Mouse (Mus musculus) MEL (cell line): ENCODE data around the gene A530016L24Rik.

Experiments used
- GABPA ChIP-seq: IDR thresholded peaks from 2 replicates; pipeline ENCODE4 v1.6.1; 2012; ENCODE audit warnings: low read depth, mild to moderate bottlenecking, inconsistent platforms, low read length, improper control_type of control experiment, moderate library complexity
- POLR2A ChIP-seq, 2 experiments: IDR thresholded peaks; 2 replicates each; pipeline ENCODE4 v1.6.1; 2011 to 2012; ENCODE audit warnings: low read length in 2 of 2, mild to moderate bottlenecking in 2 of 2, control low read depth in 1 of 2, improper control_type of control experiment in 1 of 2, low read depth in 1 of 2, moderate library complexity in 1 of 2; ENCODE audit not compliant: control insufficient read depth in 1 of 2, insufficient read depth in 1 of 2, poor library complexity in 1 of 2
- POLR2AphosphoS2 ChIP-seq: IDR thresholded peaks from 2 replicates; pipeline ENCODE4 v1.6.1; 2011; ENCODE audit warnings: low read length, improper control_type of control experiment
- RAD21 ChIP-seq: IDR thresholded peaks from 2 replicates; pipeline ENCODE4 v1.6.1; 2011; ENCODE audit warnings: mild to moderate bottlenecking, low read depth, low read length, improper control_type of control experiment
- RCOR1 ChIP-seq: IDR thresholded peaks from 2 replicates; pipeline ENCODE4 v1.6.1; 2012; ENCODE audit warnings: low read depth, mild to moderate bottlenecking, inconsistent platforms, low read length, improper control_type of control experiment
- TCF12 ChIP-seq: IDR thresholded peaks from 2 replicates; pipeline ENCODE4 v1.6.1; 2014; ENCODE audit warnings: low read depth, mild to moderate bottlenecking, inconsistent platforms, low read length, improper control_type of control experiment, moderate library complexity

- TF ChIP-seq GABPA = no peak
- TF ChIP-seq POLR2AphosphoS2 = no peak
- no peak for TF ChIP-seq POLR2A (IDR thresholded peaks at IDR 0.05; ENCODE audit: control insufficient read depth in 1 of 2, insufficient read depth in 1 of 2, low read depth in 1 of 2, low read length in 2 of 2, poor library complexity in 1 of 2)
- no peak for TF ChIP-seq TCF12
- no peak for TF ChIP-seq RAD21
- no peak for TF ChIP-seq RCOR1
Observed at GRCm38 (mm10) chr12:112496136-112496535, 6.9 kb downstream of the A530016L24Rik start.
